Mouse (Mus musculus): Measurements from ENCODE around the gene Sbpl. TPM values are rescaled to one million over a fixed set of nuclear protein-coding genes. Genes with fewer than 3 reads are reported as not detected.
"Not testable (repeated sequence)": the region's sequence is repeated elsewhere in the genome, so short reads cannot be mapped to it uniquely, and the experiment has no call there.

Sbpl gene
- polyA plus RNA-seq, 1 experiment from 2014 or later: not detected

DNA sequence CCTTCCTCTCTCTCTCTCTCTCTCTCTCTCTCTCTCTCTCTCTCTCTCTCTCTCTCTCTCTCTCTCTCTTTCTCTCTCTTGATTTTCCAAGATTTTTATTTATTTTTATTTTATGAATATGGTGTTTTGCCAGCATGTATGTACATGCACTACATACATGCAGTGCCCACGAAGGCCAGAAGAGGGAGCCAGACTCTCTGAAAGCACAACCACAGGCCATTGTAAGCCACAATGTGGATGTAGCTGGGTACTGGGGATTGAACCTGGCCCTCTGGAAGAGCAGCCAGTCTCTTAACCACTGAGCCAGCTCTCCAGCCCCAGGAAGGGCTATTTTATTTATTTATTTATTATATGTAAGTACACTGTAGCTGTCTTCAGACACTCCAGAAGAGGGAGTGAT is 14.2 kb upstream of the Sbpl start:
- peak; percentile 84 for DNase-seq (ENCODE audit: low spot score)
- Histone ChIP-seq H3K9me3 (ENCODE audit: control insufficient read depth, low read length) (no peaks in the 10 kb centered on the region), H3K4me2 (ENCODE audit: low read depth, severe bottlenecking) (no peak overlapping the region), H3K27ac (replicated peaks; ENCODE audit: low read depth, low read length) (no peak overlapping the region), H3K9ac (ENCODE audit: low read length) (no peak overlapping the region), H3K4me3 (ENCODE audit: low read depth, low read length) (no peak overlapping the region), H3K4me1 (ENCODE audit: control insufficient read depth, insufficient read depth, low read length) (no peaks in the 10 kb centered on the region), H3K36me3 (ENCODE audit: control insufficient read depth, insufficient read depth, low read length) (no peaks in the 10 kb centered on the region), H3K27me3 (ENCODE audit: control insufficient read depth, insufficient read depth, low read length) (no peaks in the 10 kb centered on the region)
- 0% methylated on average over 1 of the region's 1 CpGs for WGBS
- ATAC-seq (ENCODE audit: insufficient number of reproducible peaks, low FRiP score, low TSS enrichment, low read depth): no peak

DNA sequence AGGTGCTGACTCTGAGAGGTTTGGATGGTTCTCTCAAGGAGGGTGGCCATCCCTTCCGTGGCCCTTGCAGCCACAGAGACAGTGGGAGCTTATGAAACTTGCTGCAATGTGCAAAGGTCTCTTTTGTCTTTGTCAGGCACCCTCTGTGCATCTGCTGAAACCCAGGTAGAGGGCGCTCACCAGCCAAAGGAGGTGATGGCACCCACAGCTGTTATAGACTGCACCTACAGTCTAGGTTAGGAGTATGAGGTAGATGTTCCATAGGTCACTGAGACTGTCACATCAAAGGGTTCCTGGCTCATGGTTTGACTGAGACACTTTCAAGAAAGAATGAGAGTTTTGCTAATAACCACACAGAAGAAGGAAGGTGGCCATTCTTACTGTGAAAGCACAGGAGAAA is 13.7 kb upstream of the Sbpl start:
- Histone ChIP-seq H3K27ac (replicated peaks; ENCODE audit: low read depth, low read length) (no peak overlapping the region), H3K4me1 (ENCODE audit: control insufficient read depth, insufficient read depth, low read length) (no peaks in the 10 kb centered on the region), H3K9me3 (ENCODE audit: control insufficient read depth, low read length) (no peaks in the 10 kb centered on the region), H3K9ac (ENCODE audit: low read length) (no peak overlapping the region), H3K36me3 (ENCODE audit: control insufficient read depth, insufficient read depth, low read length) (no peaks in the 10 kb centered on the region), H3K27me3 (ENCODE audit: control insufficient read depth, insufficient read depth, low read length) (no peaks in the 10 kb centered on the region), H3K4me2 (ENCODE audit: low read depth, severe bottlenecking) (no peak overlapping the region), H3K4me3 (ENCODE audit: low read depth, low read length) (no peak overlapping the region)
- ATAC-seq (ENCODE audit: insufficient number of reproducible peaks, low FRiP score, low TSS enrichment, low read depth) (no peak), DNase-seq (ENCODE audit: low spot score) (no peak)
- 54% methylated on average over 2 of the region's 2 CpGs for WGBS

DNA sequence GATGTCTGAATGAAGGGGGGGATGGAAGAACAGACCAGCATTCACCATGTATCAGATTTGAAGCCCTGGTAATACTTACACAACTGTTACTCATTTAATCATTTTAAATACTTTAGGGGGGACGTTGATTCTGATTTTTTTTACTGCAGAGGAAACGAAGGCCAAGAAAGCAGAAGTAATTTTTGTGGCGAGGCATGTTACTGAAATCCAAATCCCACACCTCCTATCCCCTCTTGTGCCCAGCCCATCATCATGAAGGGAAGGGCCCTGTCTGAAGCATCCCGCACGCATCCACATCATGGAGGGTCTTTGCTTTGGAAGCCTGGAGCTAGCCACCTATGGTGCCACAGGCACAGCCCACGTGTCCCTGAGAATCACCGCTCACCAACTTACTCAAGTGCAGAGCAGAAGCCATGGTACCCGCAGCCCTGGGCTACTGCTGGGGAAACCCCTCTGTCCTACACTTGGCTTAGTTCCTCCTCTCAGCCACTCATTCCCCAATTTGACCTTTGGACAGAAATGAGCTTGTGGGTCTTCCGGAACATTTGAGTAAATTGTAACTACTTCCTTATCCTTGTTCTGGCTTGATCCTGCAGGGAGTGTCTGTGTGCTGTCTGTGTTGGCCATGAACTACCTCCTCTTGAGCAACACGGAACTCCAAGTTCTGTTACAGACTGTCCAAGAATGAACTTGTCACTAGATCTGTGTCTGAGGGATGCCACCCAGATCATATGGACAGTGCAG is 11.8 kb upstream of the Sbpl start:
- H3K9ac ChIP-seq (ENCODE audit: low read length): no peak overlapping the region
- DNase-seq (ENCODE audit: low spot score) (no peak), ATAC-seq (ENCODE audit: insufficient number of reproducible peaks, low FRiP score, low TSS enrichment, low read depth) (no peak)
- no peak overlapping the region for H3K27ac ChIP-seq (replicated peaks; ENCODE audit: low read depth, low read length)
- WGBS: 84% methylated on average over 10 of the region's 10 CpGs
- H3K4me1 ChIP-seq (ENCODE audit: control insufficient read depth, insufficient read depth, low read length): no peaks in the 10 kb centered on the region
- H3K36me3 ChIP-seq (ENCODE audit: control insufficient read depth, insufficient read depth, low read length): no peaks in the 10 kb centered on the region
- H3K4me2 ChIP-seq (ENCODE audit: low read depth, severe bottlenecking): no peak overlapping the region
- no peaks in the 10 kb centered on the region for H3K27me3 ChIP-seq (ENCODE audit: control insufficient read depth, insufficient read depth, low read length)
- H3K9me3 ChIP-seq (ENCODE audit: control insufficient read depth, low read length): no peaks in the 10 kb centered on the region
- no peak overlapping the region for H3K4me3 ChIP-seq (ENCODE audit: low read depth, low read length)

DNA sequence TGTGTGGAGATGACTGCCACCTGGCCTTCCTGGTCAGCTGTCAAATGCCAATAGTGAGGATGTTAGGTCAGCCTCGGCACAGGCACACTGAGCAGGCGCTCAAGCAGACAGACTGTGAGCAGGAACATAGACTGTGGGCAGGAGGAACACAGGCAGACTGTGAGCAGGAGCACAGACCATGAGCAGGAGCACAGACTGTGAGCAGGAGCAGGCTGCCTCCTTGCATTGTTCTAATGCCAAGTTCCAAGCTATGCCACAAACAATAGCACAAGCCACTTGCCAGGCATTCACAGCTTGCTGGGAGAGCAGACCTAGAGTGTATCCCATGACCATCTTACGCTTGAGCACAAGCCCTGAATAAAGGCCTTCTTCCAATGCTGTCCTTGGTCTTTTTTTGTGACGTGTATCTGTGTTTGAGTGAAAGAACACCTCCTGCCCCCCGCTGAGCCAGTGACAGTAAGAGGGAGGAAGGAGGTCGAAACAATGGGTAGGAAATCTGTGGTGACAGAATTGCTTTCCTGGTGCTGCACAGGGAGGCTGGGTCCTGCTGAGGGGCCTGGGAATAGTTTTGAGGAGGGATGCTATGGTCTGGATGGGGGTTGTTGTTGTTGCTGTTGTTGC is 10.8 kb upstream of the Sbpl start:
- Histone ChIP-seq H3K36me3 (ENCODE audit: control insufficient read depth, insufficient read depth, low read length) (no peaks in the 10 kb centered on the region), H3K27ac (replicated peaks; ENCODE audit: low read depth, low read length) (no peak overlapping the region), H3K4me3 (ENCODE audit: low read depth, low read length) (no peak overlapping the region), H3K4me2 (ENCODE audit: low read depth, severe bottlenecking) (no peak overlapping the region), H3K9me3 (ENCODE audit: control insufficient read depth, low read length) (no peaks in the 10 kb centered on the region), H3K9ac (ENCODE audit: low read length) (no peak overlapping the region), H3K4me1 (ENCODE audit: control insufficient read depth, insufficient read depth, low read length) (no peaks in the 10 kb centered on the region), H3K27me3 (ENCODE audit: control insufficient read depth, insufficient read depth, low read length) (no peaks in the 10 kb centered on the region)
- WGBS: 60% methylated on average over 6 of the region's 6 CpGs
- DNase-seq (ENCODE audit: low spot score) (no peak), ATAC-seq (ENCODE audit: insufficient number of reproducible peaks, low FRiP score, low TSS enrichment, low read depth) (no peak)

DNA sequence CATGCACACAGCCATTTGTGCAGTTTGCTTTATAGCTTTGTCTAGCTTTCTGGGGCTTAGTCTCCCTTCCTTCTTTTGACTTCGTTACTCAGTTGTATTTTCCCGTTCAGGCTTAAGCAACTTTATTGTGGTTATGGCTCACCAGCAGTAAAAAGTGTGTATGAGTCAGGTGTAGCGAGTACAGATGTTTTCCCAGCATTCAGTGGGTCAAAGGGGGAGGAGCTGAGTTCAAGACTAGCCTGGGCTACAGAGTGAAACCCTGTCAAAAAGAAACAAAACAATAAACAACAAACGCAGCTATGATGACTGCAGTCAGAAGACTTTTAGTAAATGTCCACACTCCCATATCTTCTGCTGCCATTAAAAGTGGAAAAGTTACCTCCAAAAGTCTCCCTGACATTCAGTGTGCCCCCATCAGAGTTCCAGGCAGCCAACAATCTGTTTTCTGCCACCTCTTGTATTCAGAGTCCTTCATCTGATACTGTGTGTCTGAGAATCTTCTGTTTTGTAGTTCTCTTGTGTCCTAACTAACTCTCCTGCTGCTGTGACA is 6.6 kb upstream of the Sbpl start:
- DNase-seq (ENCODE audit: low spot score) (no peak), ATAC-seq (ENCODE audit: insufficient number of reproducible peaks, low FRiP score, low TSS enrichment, low read depth) (no peak)
- Histone ChIP-seq H3K4me1 (ENCODE audit: control insufficient read depth, insufficient read depth, low read length) (no peaks in the 10 kb centered on the region), H3K36me3 (ENCODE audit: control insufficient read depth, insufficient read depth, low read length) (no peaks in the 10 kb centered on the region), H3K27me3 (ENCODE audit: control insufficient read depth, insufficient read depth, low read length) (no peaks in the 10 kb centered on the region), H3K27ac (replicated peaks; ENCODE audit: low read depth, low read length) (no peak overlapping the region), H3K4me3 (ENCODE audit: low read depth, low read length) (no peak overlapping the region), H3K4me2 (ENCODE audit: low read depth, severe bottlenecking) (no peak overlapping the region), H3K9ac (ENCODE audit: low read length) (no peak overlapping the region), H3K9me3 (ENCODE audit: control insufficient read depth, low read length) (no peaks in the 10 kb centered on the region)
- WGBS: 73% methylated on average over 4 of the region's 4 CpGs

DNA sequence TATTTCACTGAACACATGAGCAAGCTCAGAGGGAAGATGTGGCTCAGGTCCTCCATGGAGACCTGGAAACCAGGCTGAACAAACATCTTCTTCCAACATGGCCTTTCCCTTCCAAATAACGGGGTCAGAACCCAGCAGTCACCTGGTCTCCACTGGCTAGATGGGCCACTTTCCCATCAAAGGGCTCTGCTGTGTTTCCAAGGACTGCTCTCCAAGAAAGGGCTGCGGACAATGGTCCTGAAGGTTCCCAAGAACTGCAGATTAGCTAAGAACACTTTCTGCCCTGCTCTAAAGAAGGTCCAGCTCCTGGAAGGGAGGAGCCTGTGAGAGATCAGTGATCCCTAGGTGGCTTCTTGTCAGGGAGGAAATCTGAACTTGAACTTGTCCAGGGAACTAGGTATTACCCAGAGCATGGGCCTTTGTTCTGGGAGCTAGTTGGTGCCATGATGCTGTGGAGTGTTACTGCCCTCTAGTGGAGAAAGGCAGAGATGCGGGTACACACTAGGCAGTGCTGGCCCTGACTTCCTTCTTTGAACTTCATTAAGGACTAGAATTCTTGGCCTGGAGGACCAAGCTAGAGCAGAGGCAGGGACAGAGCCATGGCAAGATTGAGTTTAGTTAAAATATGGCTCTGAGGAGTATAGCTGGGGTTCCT is 5.1 kb upstream of the Sbpl start:
- Histone ChIP-seq H3K9ac (ENCODE audit: low read length) (peak overlapping the region; percentile 8), H3K4me1 (ENCODE audit: control insufficient read depth, insufficient read depth, low read length) (no peaks in the 10 kb centered on the region), H3K9me3 (ENCODE audit: control insufficient read depth, low read length) (no peaks in the 10 kb centered on the region), H3K4me3 (ENCODE audit: low read depth, low read length) (no peak overlapping the region), H3K4me2 (ENCODE audit: low read depth, severe bottlenecking) (no peak overlapping the region), H3K27ac (replicated peaks; ENCODE audit: low read depth, low read length) (no peak overlapping the region), H3K27me3 (ENCODE audit: control insufficient read depth, insufficient read depth, low read length) (no peaks in the 10 kb centered on the region), H3K36me3 (ENCODE audit: control insufficient read depth, insufficient read depth, low read length) (no peaks in the 10 kb centered on the region)
- ATAC-seq (ENCODE audit: insufficient number of reproducible peaks, low FRiP score, low TSS enrichment, low read depth): peak; percentile 90
- 41% methylated on average over 3 of the region's 3 CpGs for WGBS
- peak; percentile 92 for DNase-seq (ENCODE audit: low spot score)

DNA sequence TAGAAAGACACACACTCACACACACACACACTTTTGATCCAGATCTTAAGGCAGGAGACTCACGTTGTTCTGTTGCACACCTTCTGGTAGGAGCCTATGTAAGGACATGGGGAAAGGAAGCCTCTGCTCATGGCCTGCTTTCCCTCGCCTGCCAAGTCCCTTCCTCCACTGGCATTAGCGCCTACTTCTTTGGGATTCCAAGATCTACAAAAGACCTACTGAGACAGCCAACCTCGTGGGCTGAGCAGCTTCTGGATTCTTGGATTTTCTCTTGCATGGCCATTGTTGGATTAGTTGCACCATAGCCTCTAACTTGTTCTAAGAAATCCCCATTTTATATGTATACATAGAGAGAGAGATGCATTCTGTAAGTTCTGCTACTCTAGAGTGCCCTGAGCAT is 4.2 kb downstream of the Sbpl start:
- H3K27ac ChIP-seq (replicated peaks; ENCODE audit: low read depth, low read length); H3K4me2 ChIP-seq (ENCODE audit: low read depth, severe bottlenecking); H3K4me1 ChIP-seq (ENCODE audit: control insufficient read depth, insufficient read depth, low read length); ATAC-seq (ENCODE audit: insufficient number of reproducible peaks, low FRiP score, low TSS enrichment, low read depth); H3K9me3 ChIP-seq (ENCODE audit: control insufficient read depth, low read length); H3K27me3 ChIP-seq (ENCODE audit: control insufficient read depth, insufficient read depth, low read length); H3K4me3 ChIP-seq (ENCODE audit: low read depth, low read length); H3K9ac ChIP-seq (ENCODE audit: low read length); DNase-seq (ENCODE audit: low spot score); H3K36me3 ChIP-seq (ENCODE audit: control insufficient read depth, insufficient read depth, low read length): not testable (repeated sequence)
- WGBS: 85% methylated on average over 4 of the region's 4 CpGs

DNA sequence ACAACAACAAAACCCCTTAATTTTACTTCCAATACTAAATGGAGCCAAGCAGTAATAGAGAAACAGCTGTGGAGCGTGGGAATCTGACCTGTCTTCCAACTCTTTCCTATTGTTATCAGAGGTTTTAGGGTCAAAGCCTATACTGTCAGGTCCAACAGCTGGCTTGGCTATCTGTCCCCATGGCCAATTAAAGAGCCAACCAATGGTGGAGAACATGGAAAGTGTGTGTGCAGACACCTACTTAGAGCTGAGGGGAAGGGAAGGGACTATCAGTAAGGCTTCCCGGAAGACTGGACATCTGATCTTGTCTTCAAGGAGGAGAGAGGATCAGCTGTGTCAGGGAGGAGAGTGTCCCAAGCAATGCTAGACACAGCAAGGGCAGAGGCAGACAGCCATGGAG is 6.0 kb downstream of the Sbpl start:
- Histone ChIP-seq H3K4me2 (ENCODE audit: low read depth, severe bottlenecking) (no peak overlapping the region), H3K36me3 (ENCODE audit: control insufficient read depth, insufficient read depth, low read length) (no peaks in the 10 kb centered on the region), H3K9ac (ENCODE audit: low read length) (no peak overlapping the region), H3K27ac (replicated peaks; ENCODE audit: low read depth, low read length) (no peak overlapping the region), H3K9me3 (ENCODE audit: control insufficient read depth, low read length) (no peaks in the 10 kb centered on the region), H3K4me3 (ENCODE audit: low read depth, low read length) (no peak overlapping the region), H3K27me3 (ENCODE audit: control insufficient read depth, insufficient read depth, low read length) (no peaks in the 10 kb centered on the region), H3K4me1 (ENCODE audit: control insufficient read depth, insufficient read depth, low read length) (no peaks in the 10 kb centered on the region)
- DNase-seq (ENCODE audit: low spot score) (no peak), ATAC-seq (ENCODE audit: insufficient number of reproducible peaks, low FRiP score, low TSS enrichment, low read depth) (no peak)
- WGBS: 89% methylated on average over 2 of the region's 2 CpGs
